ENCODE assay signal across 20 mouse cellular contexts in genomic region chr5:99414293-99414692, GRCm38 (mm10).
DNase-seq lines count a peak whose midpoint lies in the region; ATAC-seq and TF ChIP-seq lines count a peak whose summit lies in the region.
"Had no signal": no experiment of that assay in that cellular context is flagged by ENCODE, and none has a peak within 500 bp of the region (broad histone marks: within the 10 kb centered on the region; RNA-seq: fewer than 3 reads in every experiment).

No protein-coding gene starts in this region.

- H3K9ac ChIP-seq in kidney, embryonic 14.5 days (ENCODE audit: low read depth, low read length): no peak overlapping the region
- H3K9ac ChIP-seq: heart, embryonic 13.5 days; hindbrain, embryonic 15.5 days; intestine, embryonic 15.5 days; limb, embryonic 13.5 days; liver, embryonic 13.5 days; lung, embryonic 15.5 days; neural tube, embryonic 12.5 days had no signal

- peak; percentile 17 for DNase-seq in kidney, adult 9 months
- DNase-seq in spleen, postnatal 36 days (ENCODE audit: low spot score in 2 of 2): peak; percentile 81 to 88
- no peak for DNase-seq in MN1 (ENCODE audit: low spot score)
- DNase-seq: cerebellum, adult 18-20 months; cerebellum, postnatal 36 days; gastrocnemius, adult 2 months; liver, embryonic 13.5 days; right cerebral cortex, adult 18-20 months; thymus, postnatal 25 days had no signal

- TF ChIP-seq CTCF in bone marrow, adult 2 months (IDR thresholded peaks at IDR 0.05; ENCODE audit: control insufficient read depth, insufficient read depth, low read length): no peak

- H3K4me2 ChIP-seq in kidney, embryonic 14.5 days (replicated peaks; ENCODE audit: low read depth, low read length): no peak overlapping the region
- H3K4me2 ChIP-seq: heart, embryonic 13.5 days; hindbrain, embryonic 15.5 days; intestine, embryonic 15.5 days; limb, embryonic 13.5 days; liver, embryonic 13.5 days; lung, embryonic 15.5 days; neural tube, embryonic 12.5 days had no signal

- no peaks in the 10 kb centered on the region for H3K9me3 ChIP-seq in kidney, embryonic 14.5 days (ENCODE audit: control insufficient read depth, low read length)
- H3K9me3 ChIP-seq: heart, embryonic 13.5 days; hindbrain, embryonic 15.5 days; intestine, embryonic 15.5 days; limb, embryonic 13.5 days; liver, embryonic 13.5 days; lung, embryonic 15.5 days; neural tube, embryonic 12.5 days had no signal

- H3K4me3 ChIP-seq in kidney, embryonic 14.5 days (ENCODE audit: low read length): no peak overlapping the region
- no peak overlapping the region for H3K4me3 ChIP-seq in bone marrow, adult 2 months (replicated peaks; ENCODE audit: control insufficient read depth, low read depth, low read length)
- H3K4me3 ChIP-seq: gastrocnemius, adult 2 months; heart, embryonic 13.5 days; hindbrain, embryonic 15.5 days; intestine, embryonic 15.5 days; limb, embryonic 13.5 days; liver, embryonic 13.5 days; lung, embryonic 15.5 days; neural tube, embryonic 12.5 days had no signal

- H3K27ac ChIP-seq in kidney, embryonic 14.5 days (ENCODE audit: low read depth, low read length): no peak overlapping the region
- H3K27ac ChIP-seq in bone marrow, adult 2 months (ENCODE audit: control insufficient read depth, insufficient read depth, low read depth, low read length, poor library complexity): 0 out of 2 replicates have a peak overlapping the region, but pooled peaks have one; percentile 33
- H3K27ac ChIP-seq: gastrocnemius, adult 2 months; heart, embryonic 13.5 days; hindbrain, embryonic 15.5 days; intestine, embryonic 15.5 days; kidney, postnatal 0 days; limb, embryonic 13.5 days; liver, embryonic 13.5 days; lung, embryonic 15.5 days; neural tube, embryonic 12.5 days had no signal

- H3K27me3 ChIP-seq in kidney, embryonic 14.5 days (ENCODE audit: control insufficient read depth, insufficient read depth, low read length): 0 out of 2 replicates have a peak, but pooled peaks cover 2% of the 10 kb centered on the region
- H3K27me3 ChIP-seq: heart, embryonic 13.5 days; hindbrain, embryonic 15.5 days; intestine, embryonic 15.5 days; limb, embryonic 13.5 days; liver, embryonic 13.5 days; lung, embryonic 15.5 days; neural tube, embryonic 12.5 days had no signal

- no peak for TF ChIP-seq POLR2A in bone marrow, adult 2 months (IDR thresholded peaks at IDR 0.05; ENCODE audit: borderline replicate concordance, control insufficient read depth, low read depth, low read length)

- 89% methylated on average over 6 of the region's 6 CpGs for WGBS in kidney, embryonic 14.5 days
- WGBS in bone marrow, adult 2 months: 58% methylated on average over 6 of the region's 6 CpGs

- ATAC-seq in kidney, embryonic 14.5 days (ENCODE audit: low FRiP score, low TSS enrichment): no peak
- peak; percentile 78 for ATAC-seq in megakaryocyte, adult 5-6 weeks (ENCODE audit: poor library complexity, severe bottlenecking)
- no peak for ATAC-seq in CD4-positive, CD25-positive, alpha-beta regulatory T cell, adult 4 months
- ATAC-seq: intestine, embryonic 15.5 days had no signal

- H3K36me3 ChIP-seq in kidney, embryonic 14.5 days (ENCODE audit: control insufficient read depth, insufficient read depth, low read length): no peaks in the 10 kb centered on the region
- H3K36me3 ChIP-seq: heart, embryonic 13.5 days; hindbrain, embryonic 15.5 days; intestine, embryonic 15.5 days; limb, embryonic 13.5 days; liver, embryonic 13.5 days; lung, embryonic 15.5 days; neural tube, embryonic 12.5 days had no signal

- no peaks in the 10 kb centered on the region for H3K4me1 ChIP-seq in kidney, embryonic 14.5 days (ENCODE audit: control insufficient read depth, insufficient read depth, low read length)
- peaks cover 2% of the 10 kb centered on the region; the same call in 1 of the 2 replicates for H3K4me1 ChIP-seq in bone marrow, adult 2 months (ENCODE audit: control insufficient read depth, insufficient read depth, low read length)
- H3K4me1 ChIP-seq: hindbrain, embryonic 15.5 days; intestine, embryonic 15.5 days; limb, embryonic 13.5 days; liver, embryonic 13.5 days; neural tube, embryonic 12.5 days had no signal
